Mouse (Mus musculus) B cell, adult 67 days (primary cell): ENCODE measurements around the gene Rrp15. TPM values are rescaled to one million over a fixed set of nuclear protein-coding genes. Genes with fewer than 3 reads are reported as not detected.

ENCODE experiments used
- total RNA-seq, 2 experiments: library from RNA; stranded (reverse); gene quantifications; 4 replicates each; pipeline ENCODE4 v1.2.4; 2023

Gene Rrp15
- 10 to 100 TPM; 20.9 to 25.4 TPM for total RNA-seq

DNA sequence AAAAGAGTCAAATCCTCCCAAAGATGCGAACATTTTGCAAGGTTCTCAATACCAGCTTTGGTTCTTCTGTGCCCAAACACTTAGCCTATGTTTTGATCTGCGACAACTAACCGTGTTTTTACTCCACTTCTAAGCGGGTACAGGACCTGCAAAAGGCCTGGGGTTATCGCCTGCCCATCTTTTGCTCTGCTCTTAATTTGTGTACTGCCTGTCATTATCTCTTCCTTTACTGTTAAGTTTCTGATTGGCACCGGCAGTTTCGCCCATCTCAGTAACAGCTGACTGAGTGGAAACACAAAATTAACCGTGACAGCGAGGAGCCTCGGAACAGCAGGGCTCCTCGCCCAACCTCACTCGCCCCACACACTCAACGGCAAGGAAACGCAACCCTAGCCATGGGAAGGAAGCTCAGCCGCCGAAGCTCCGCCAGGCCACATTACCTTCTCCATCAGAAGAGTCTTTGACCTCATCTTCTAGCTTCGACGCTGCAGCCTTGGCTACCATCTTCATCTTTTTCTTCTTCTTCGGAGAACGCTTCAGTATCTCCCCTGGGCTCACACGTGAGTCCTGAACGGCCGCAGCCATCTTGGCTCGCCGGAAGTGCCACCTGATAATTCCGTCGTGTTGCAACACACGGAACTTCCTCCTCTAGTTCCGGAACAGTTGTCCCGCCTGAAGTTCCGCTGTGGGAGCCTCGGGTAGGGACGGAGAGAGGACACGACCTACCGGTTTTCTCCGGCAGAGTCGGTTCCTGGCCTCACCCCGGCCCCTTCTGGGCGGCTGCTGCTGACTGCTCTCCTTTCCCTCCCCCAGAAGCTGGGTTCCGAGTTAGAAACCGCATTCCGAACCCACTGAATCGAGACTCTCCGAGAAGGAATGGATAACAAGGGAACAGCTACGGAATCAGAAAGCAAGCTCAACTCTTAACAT is at the start of gene Rrp15:
Rrp15 (minus strand) TSS at position 635 of the 930 bp plus-strand sequence.

DNA sequence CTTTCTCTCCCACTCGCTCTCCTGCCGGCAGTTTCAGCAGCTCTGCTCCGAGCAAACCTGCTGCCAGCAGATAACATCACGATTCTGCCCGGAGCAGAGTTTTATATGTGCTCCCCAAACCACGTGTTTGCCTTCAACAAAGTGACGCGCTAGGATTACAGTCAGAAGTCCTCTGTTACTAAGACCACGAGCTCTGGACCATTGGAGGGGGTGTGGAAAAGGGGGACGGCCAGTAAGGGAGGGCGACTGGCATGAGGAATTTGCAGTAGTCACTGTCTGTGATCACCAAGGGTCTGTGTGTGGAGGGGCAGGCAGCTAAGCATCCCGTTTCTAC is 43.3 kb downstream of the Rrp15 start, which contains the start of gene Tgfb2:
Tgfb2 (minus strand) TSS at position 75 of the 334 bp plus-strand sequence.

Other genes starting within 250 kb of the Rrp15 start
- not detected for gene Tgfb2, start 43.4 kb downstream of the Rrp15 start, total RNA-seq
- gene D1Pas1, start 218.1 kb upstream of the Rrp15 start, total RNA-seq: not detected